Mouse (Mus musculus): ENCODE results near the gene Bcat1.

GRCm38 (mm10) chr6:145081721-145082120, 5.7 kb upstream of the Bcat1 start:
- TF ChIP-seq CTCF (IDR thresholded peaks at IDR 0.05; ENCODE audit: low read depth, low read length), result no peak
- TF ChIP-seq GATA1 (IDR thresholded peaks at IDR 0.05; ENCODE audit: borderline replicate concordance, low read length), result no peak
- no peak for TF ChIP-seq TAL1 (conservative IDR thresholded peaks at IDR 0.05; ENCODE audit: low read depth, low read length)
- TF ChIP-seq POLR2AphosphoS5 (IDR thresholded peaks at IDR 0.05; ENCODE audit: insufficient replicate concordance, low read depth, low read length), result no peak

All from G1E (cell line).